Mouse (Mus musculus) layer of hippocampus, adult 6 months (tissue): ENCODE measurements around the gene Spry1. TPM values are rescaled to one million over a fixed set of nuclear protein-coding genes. Genes with fewer than 3 reads are reported as not detected.

Source experiments
- long read RNA-seq, 2 experiments: library from polyadenylated mRNA; unstranded; transcript quantifications; one replicate each; pipeline ENCODE4 v2.0.0; 2019 to 2020
- polyA plus RNA-seq: library from polyadenylated mRNA; unstranded; fragments of <200 nt; fragmentation: Nextera tagmentation; gene quantifications from 2 replicates; pipeline ENCODE4 v1.2.3, GENCODE M21; 2021

Gene Spry1
- 0.99 TPM in 2 replicates for polyA plus RNA-seq
- long read RNA-seq, experiment 1, partial matches to known transcripts = 0 of 2 reads
- long read RNA-seq, experiment 1, other reads (novel, unspliced or antisense) = 0 of 2 reads
- long read RNA-seq, experiment 2, partial matches to known transcripts = 0 of 6 reads
- long read RNA-seq, experiment 2, other reads (novel, unspliced or antisense) = 6 of 6 reads

DNA sequence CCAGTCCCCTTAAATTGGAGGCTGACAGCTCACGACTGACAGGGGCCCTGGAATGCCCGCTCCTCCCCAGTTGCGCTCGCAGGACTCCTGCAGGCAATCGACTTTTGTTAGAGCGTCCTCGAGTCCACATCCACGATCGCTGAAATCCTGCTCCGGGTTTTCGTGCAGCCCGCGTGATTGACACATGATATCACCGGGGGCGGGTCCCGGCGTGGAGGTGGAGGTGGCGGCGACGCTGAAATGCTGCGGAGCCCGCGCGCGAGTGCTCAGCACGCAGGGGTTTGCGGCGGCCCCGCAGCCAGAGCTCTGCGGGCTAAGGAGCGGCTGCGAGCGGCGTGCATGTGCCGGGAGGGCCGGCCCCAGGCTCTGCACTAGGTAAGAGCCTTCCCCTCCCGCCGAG lies at the start of gene Spry1:
TSS of gene Spry1 (plus strand) at position 258 of the 400 bp plus-strand sequence.

Other genes starting within 250 kb of the Spry1 start
- gene Spata5, start 220.1 kb upstream of the Spry1 start, polyA plus RNA-seq = 9.9 and 10.0 TPM in 2 replicates
- gene Nudt6, start 219.7 kb upstream of the Spry1 start, polyA plus RNA-seq = 8.0 and 8.9 TPM in 2 replicates
- 13.9 and 16.2 TPM in 2 replicates for gene Gm5148, start 84.5 kb downstream of the Spry1 start, polyA plus RNA-seq